Mouse (Mus musculus) myocyte (in vitro differentiated cells): Measurements from ENCODE around the gene Myh7.

Experiments used
- POLR2A ChIP-seq: IDR thresholded peaks from one replicate; pipeline ENCODE4 v1.6.1; 2011; ENCODE audit warnings: low read depth, mild to moderate bottlenecking, control low read depth, moderate library complexity; ENCODE audit not compliant: insufficient read length
- USF1 ChIP-seq: IDR thresholded peaks from one replicate; pipeline ENCODE4 v1.6.1; 2011; ENCODE audit warnings: low read depth, mild to moderate bottlenecking, control low read depth, moderate library complexity

DNA sequence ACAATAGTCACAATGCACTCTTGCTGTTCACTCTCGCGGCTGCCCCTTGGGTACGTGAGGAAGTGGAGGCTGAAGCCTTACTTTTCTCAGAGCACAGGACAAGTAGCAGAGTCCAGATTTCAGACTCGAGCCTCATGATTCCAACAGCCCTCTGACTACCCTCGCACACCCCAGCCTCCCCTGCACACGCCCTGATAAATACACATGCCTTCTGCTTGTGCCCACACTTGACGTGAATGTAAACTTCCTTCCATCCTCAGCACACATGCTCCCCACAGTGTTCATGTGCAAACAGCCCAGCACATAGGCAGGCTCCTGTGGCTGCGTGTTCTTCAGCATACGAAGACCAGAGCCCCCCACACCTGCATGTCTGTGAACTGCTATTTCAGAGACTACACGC lies 790 bp downstream of the Myh7 start:
- no peak for TF ChIP-seq POLR2A
- no peak for TF ChIP-seq USF1
